Mouse (Mus musculus): ENCODE measurements around the gene Rplp1. TPM values are rescaled to one million over a fixed set of nuclear protein-coding genes. Genes with fewer than 3 reads are reported as not detected.

Gene Rplp1
- polyA plus RNA-seq, 1 experiment, result 5,315 TPM

DNA sequence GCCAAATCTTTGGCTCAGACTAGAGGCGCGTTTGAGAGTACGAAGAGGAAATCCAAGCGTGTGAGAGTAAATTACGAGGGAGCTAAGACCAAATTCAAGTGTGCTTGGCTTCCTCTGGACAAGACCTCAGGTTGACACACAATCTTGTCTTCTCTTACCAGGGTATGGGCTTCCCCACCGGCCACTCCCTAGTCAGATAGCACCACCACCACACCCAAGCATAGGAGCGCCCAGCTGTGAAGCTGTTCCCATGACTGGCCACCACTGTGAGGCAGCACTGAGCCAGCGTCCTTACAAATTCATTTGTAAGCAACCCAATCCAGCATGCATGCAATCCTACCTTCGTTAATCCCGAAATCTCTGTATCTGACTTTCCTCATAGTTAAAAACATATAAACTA lies 7.4 kb downstream of the Rplp1 start:
- Histone ChIP-seq H3K4me1 (ENCODE audit: control insufficient read depth, insufficient read depth, insufficient read length, low read length) (no peaks in the 10 kb centered on the region; the same call in 1 of the 2 replicates), H3K36me3 (ENCODE audit: control insufficient read depth, insufficient read depth, low read length) (peaks cover 9% of the 10 kb centered on the region; the same call in 1 of the 2 replicates), H3K27me3 (ENCODE audit: control insufficient read depth, insufficient read depth, low read length) (no peaks in the 10 kb centered on the region), H3K27ac (ENCODE audit: insufficient read depth, low read depth, low read length) (no peak overlapping the region), H3K4me3 (ENCODE audit: low read depth, low read length) (no peak overlapping the region)
- 55% methylated on average over 10 of the region's 10 CpGs for WGBS
- TF ChIP-seq CTCF (IDR thresholded peaks at IDR 0.05; ENCODE audit: extremely low read depth, insufficient read length, insufficient replicate concordance, low read depth, low read length), result peak; percentile 57; the same call in 1 of the 2 replicates
- TF ChIP-seq POLR2A (IDR thresholded peaks at IDR 0.05; ENCODE audit: low read depth, low read length), result no peak

DNA sequence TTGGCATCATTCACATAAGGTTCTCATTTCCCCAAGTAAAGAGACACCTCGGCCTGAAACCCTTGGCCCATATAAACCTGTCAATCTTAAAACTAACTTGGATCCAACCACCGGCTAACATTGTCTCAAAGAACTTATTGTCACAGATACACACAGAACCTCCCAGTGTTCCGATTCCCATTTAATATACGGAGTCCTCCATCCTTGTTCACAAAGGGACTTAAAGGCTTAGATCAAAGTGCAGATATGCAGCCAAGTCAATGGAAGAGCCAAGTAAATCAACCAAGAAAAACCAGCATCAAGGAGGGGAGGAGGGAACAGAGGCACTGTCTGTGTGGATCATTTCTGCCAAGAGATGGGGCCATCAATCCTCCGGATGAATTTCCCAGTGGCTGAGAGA lies 8.8 kb downstream of the Rplp1 start:
- Histone ChIP-seq H3K27me3 (ENCODE audit: control insufficient read depth, insufficient read depth, low read length) (no peaks in the 10 kb centered on the region), H3K4me1 (ENCODE audit: control insufficient read depth, insufficient read depth, insufficient read length, low read length) (no peaks in the 10 kb centered on the region; the same call in 1 of the 2 replicates), H3K27ac (ENCODE audit: insufficient read depth, low read depth, low read length) (no peak overlapping the region), H3K36me3 (ENCODE audit: control insufficient read depth, insufficient read depth, low read length) (no peaks in the 10 kb centered on the region), H3K4me3 (ENCODE audit: low read depth, low read length) (no peak overlapping the region)
- TF ChIP-seq CTCF (IDR thresholded peaks at IDR 0.05; ENCODE audit: extremely low read depth, insufficient read length, insufficient replicate concordance, low read depth, low read length), result no peak
- no peak for TF ChIP-seq POLR2A (IDR thresholded peaks at IDR 0.05; ENCODE audit: low read depth, low read length)
- WGBS, result 44% methylated on average over 5 of the region's 5 CpGs

DNA sequence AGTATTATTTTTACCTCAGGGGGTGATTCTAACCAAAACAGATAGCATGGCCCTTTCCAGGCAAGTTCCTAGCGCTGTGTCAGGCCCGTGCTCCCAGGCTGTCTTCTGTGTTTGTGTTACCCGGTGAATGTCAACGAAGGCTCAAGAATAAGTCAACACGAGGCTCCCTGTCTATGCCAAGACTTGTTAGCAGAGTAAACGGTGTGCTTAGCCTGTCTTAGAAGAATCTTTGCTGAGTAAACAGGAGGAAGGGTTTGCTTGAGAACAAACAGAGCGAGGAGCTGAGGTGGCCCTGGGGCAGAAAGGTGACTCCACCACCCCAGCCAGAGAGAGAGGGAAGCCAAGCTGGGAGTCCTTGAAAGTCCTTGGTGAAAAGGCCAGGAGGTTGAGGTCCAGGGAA lies 10.1 kb downstream of the Rplp1 start:
- Histone ChIP-seq H3K4me3 (ENCODE audit: low read depth, low read length) (no peak overlapping the region), H3K27me3 (ENCODE audit: control insufficient read depth, insufficient read depth, low read length) (no peaks in the 10 kb centered on the region), H3K27ac (ENCODE audit: insufficient read depth, low read depth, low read length) (no peak overlapping the region), H3K36me3 (ENCODE audit: control insufficient read depth, insufficient read depth, low read length) (no peaks in the 10 kb centered on the region), H3K4me1 (ENCODE audit: control insufficient read depth, insufficient read depth, insufficient read length, low read length) (no peaks in the 10 kb centered on the region; the same call in 1 of the 2 replicates)
- WGBS, result 33% methylated on average over 7 of the region's 7 CpGs
- TF ChIP-seq CTCF (IDR thresholded peaks at IDR 0.05; ENCODE audit: extremely low read depth, insufficient read length, insufficient replicate concordance, low read depth, low read length), result no peak
- no peak for TF ChIP-seq POLR2A (IDR thresholded peaks at IDR 0.05; ENCODE audit: low read depth, low read length)

DNA sequence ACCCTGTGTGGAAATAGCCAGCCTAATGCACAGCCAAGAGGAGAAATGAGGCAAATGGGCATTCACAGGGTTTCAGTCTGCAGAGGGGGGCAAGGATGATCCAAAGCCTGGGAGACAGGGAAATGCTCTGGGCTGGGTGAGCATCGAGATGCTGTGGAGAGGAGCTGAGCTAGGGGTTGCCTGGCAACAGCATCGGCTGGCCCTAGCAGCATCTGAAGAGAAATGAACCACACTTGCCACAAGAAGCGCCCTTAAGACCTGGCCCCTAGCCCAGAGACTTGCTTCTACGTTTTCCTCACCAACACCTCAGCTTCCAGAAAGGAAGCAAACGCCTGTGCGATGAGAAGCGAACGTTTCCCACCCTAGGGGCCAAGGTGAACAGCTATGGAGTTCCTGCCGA lies 11.9 kb downstream of the Rplp1 start:
- no peak overlapping the region for H3K4me3 ChIP-seq (ENCODE audit: low read depth, low read length)
- H3K4me1 ChIP-seq (ENCODE audit: control insufficient read depth, insufficient read depth, insufficient read length, low read length), result no peaks in the 10 kb centered on the region; the same call in 1 of the 2 replicates
- H3K27me3 ChIP-seq (ENCODE audit: control insufficient read depth, insufficient read depth, low read length), result no peaks in the 10 kb centered on the region
- TF ChIP-seq POLR2A (IDR thresholded peaks at IDR 0.05; ENCODE audit: low read depth, low read length), result no peak
- no peak for TF ChIP-seq CTCF (IDR thresholded peaks at IDR 0.05; ENCODE audit: extremely low read depth, insufficient read length, insufficient replicate concordance, low read depth, low read length)
- WGBS, result 46% methylated on average over 9 of the region's 9 CpGs
- no peaks in the 10 kb centered on the region for H3K36me3 ChIP-seq (ENCODE audit: control insufficient read depth, insufficient read depth, low read length)
- no peak overlapping the region for H3K27ac ChIP-seq (ENCODE audit: insufficient read depth, low read depth, low read length)

DNA sequence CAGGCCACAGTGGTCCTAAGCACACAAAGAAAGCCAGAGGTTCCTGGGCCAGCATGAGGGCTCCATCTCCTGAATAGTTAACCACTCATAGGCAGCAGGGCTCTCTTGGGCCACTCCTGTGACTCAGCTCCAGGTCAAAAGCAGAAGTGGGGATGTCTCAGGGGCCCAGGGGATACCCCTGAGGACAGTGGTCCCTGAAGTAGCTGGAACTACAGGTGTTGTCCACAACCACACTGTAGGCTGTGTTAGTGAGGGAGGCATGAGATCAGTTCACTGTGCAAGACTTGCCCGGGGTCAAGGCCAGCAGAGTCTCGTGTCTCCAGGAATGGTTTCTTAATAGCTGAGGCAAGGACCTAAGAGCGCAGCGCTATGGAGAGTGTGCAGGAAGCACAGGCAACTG lies 12.8 kb downstream of the Rplp1 start:
- Histone ChIP-seq H3K36me3 (ENCODE audit: control insufficient read depth, insufficient read depth, low read length) (no peaks in the 10 kb centered on the region), H3K27ac (ENCODE audit: insufficient read depth, low read depth, low read length) (no peak overlapping the region), H3K4me1 (ENCODE audit: control insufficient read depth, insufficient read depth, insufficient read length, low read length) (no peaks in the 10 kb centered on the region; the same call in 1 of the 2 replicates), H3K4me3 (ENCODE audit: low read depth, low read length) (no peak overlapping the region), H3K27me3 (ENCODE audit: control insufficient read depth, insufficient read depth, low read length) (no peaks in the 10 kb centered on the region)
- 71% methylated on average over 4 of the region's 4 CpGs for WGBS
- TF ChIP-seq POLR2A (IDR thresholded peaks at IDR 0.05; ENCODE audit: low read depth, low read length) (no peak), CTCF (IDR thresholded peaks at IDR 0.05; ENCODE audit: extremely low read depth, insufficient read length, insufficient replicate concordance, low read depth, low read length) (no peak)

DNA sequence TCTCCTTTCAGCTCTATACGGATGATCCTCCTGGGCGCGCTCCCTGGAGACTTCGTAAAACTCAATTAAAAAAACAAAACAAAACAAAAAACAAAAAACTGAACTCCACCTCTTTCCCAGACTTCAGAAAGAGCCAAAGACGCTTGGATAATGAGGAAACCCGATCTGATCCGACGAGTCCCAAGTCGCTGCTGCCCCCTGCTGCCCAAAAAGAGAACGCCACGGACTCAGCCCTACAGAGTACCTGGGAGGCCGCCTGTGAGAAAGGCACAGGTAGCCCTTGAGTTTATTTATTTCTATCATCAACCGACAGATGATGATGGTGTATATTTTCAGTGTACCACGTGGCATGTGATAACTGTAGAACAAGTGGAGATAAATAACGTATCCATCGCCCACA lies 14.5 kb downstream of the Rplp1 start:
- Histone ChIP-seq H3K4me3 (ENCODE audit: low read depth, low read length) (no peak overlapping the region), H3K36me3 (ENCODE audit: control insufficient read depth, insufficient read depth, low read length) (no peaks in the 10 kb centered on the region), H3K4me1 (ENCODE audit: control insufficient read depth, insufficient read depth, insufficient read length, low read length) (no peaks in the 10 kb centered on the region; the same call in 1 of the 2 replicates), H3K27me3 (ENCODE audit: control insufficient read depth, insufficient read depth, low read length) (no peaks in the 10 kb centered on the region), H3K27ac (ENCODE audit: insufficient read depth, low read depth, low read length) (no peak overlapping the region)
- no peak for TF ChIP-seq POLR2A (IDR thresholded peaks at IDR 0.05; ENCODE audit: low read depth, low read length)
- TF ChIP-seq CTCF (IDR thresholded peaks at IDR 0.05; ENCODE audit: extremely low read depth, insufficient read length, insufficient replicate concordance, low read depth, low read length), result peak; percentile 89
- 11% methylated on average over 16 of the region's 16 CpGs for WGBS

DNA sequence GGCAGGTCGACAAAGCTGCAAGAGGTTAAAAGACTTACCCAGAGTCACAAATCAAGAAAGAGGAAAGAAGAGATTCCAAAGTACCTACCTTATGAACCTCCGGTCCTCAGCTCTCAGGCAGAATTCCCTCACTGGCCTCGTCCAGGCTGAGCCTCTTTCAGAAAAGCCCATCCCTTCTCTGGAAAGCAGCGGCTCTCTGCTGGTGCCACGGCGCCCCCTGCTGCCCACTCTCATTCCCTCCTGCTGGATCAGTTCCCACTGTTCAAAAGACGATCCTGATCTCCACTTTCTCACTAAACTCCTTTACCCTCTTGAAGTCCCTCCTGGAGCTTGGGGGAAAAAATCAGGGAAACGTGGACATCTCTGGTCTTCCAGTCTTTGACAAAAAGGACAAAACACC lies 15.9 kb downstream of the Rplp1 start:
- Histone ChIP-seq H3K4me1 (ENCODE audit: control insufficient read depth, insufficient read depth, insufficient read length, low read length) (no peaks in the 10 kb centered on the region), H3K36me3 (ENCODE audit: control insufficient read depth, insufficient read depth, low read length) (no peaks in the 10 kb centered on the region), H3K4me3 (ENCODE audit: low read depth, low read length) (no peak overlapping the region), H3K27ac (ENCODE audit: insufficient read depth, low read depth, low read length) (no peak overlapping the region), H3K27me3 (ENCODE audit: control insufficient read depth, insufficient read depth, low read length) (no peaks in the 10 kb centered on the region)
- TF ChIP-seq CTCF (IDR thresholded peaks at IDR 0.05; ENCODE audit: extremely low read depth, insufficient read length, insufficient replicate concordance, low read depth, low read length) (peak; percentile 83), POLR2A (IDR thresholded peaks at IDR 0.05; ENCODE audit: low read depth, low read length) (no peak)
- WGBS, result 4% methylated on average over 8 of the region's 8 CpGs
